Mouse (Mus musculus) ES-E14 (cell line): ENCODE results near the gene Zswim9.

Experiments
- CHD2 ChIP-seq: IDR thresholded peaks from 2 replicates; pipeline ENCODE4 v1.6.1; 2014; ENCODE audit warnings: mild to moderate bottlenecking, low read depth, low read length, inconsistent platforms
- MAFK ChIP-seq: IDR thresholded peaks from 2 replicates; pipeline ENCODE4 v1.6.1; 2014; ENCODE audit warnings: mild to moderate bottlenecking, low read depth, low read length, inconsistent platforms; ENCODE audit not compliant: insufficient read depth
- ZNF384 ChIP-seq: IDR thresholded peaks from 2 replicates; pipeline ENCODE4 v1.6.1; 2012; ENCODE audit warnings: low read depth, low read length, inconsistent platforms

- TF ChIP-seq MAFK (no peak), ZNF384 (no peak), CHD2 (no peak)
Observed at GRCm38 (mm10) chr7:13303372-13303771, 24.9 kb upstream of the Zswim9 start.
